Mouse (Mus musculus): ENCODE measurements at regions not wholly inside any gene's neighbourhood (a gene's known extent, or its start where the extent isn't known, plus 50 kb on each side); places are given as distances from the start of the nearest gene placed in this dataset.

GRCm38 (mm10) chr14:74217914-74218446, 422.7 kb upstream of the Htr2a start:
- Histone ChIP-seq H3K9me3 (replicated peaks) (no peaks in the 10 kb centered on the region), H3K4me1 (replicated peaks) (no peaks in the 10 kb centered on the region), H3K9ac (no peak overlapping the region), H3K27ac (no peak overlapping the region), H3K27me3 (no peaks in the 10 kb centered on the region), H3K4me2 (no peak overlapping the region), H3K36me3 (no peaks in the 10 kb centered on the region), H3K4me3 (no peak overlapping the region)
- no peak for ATAC-seq (replicated peaks; ENCODE audit: insufficient number of reproducible peaks, insufficient read depth, low FRiP score, low read depth)
- 68% methylated on average over 2 of the region's 2 CpGs for WGBS

GRCm38 (mm10) chr14:74219761-74220160, 420.9 kb upstream of the Htr2a start:
- no peak overlapping the region for H3K27ac ChIP-seq
- WGBS, result 81% methylated on average over 3 of the region's 3 CpGs
- no peak for ATAC-seq (replicated peaks; ENCODE audit: insufficient number of reproducible peaks, insufficient read depth, low FRiP score, low read depth)
- no peak overlapping the region for H3K9ac ChIP-seq
- H3K4me3 ChIP-seq, result no peak overlapping the region
- no peaks in the 10 kb centered on the region for H3K4me1 ChIP-seq (replicated peaks)
- no peaks in the 10 kb centered on the region for H3K9me3 ChIP-seq (replicated peaks)
- H3K4me2 ChIP-seq, result no peak overlapping the region
- H3K36me3 ChIP-seq, result no peaks in the 10 kb centered on the region
- H3K27me3 ChIP-seq, result no peaks in the 10 kb centered on the region

- Histone ChIP-seq H3K9me3 (replicated peaks) (no peaks in the 10 kb centered on the region), H3K4me2 (no peak overlapping the region), H3K27ac (no peak overlapping the region), H3K27me3 (no peaks in the 10 kb centered on the region), H3K4me1 (replicated peaks) (no peaks in the 10 kb centered on the region), H3K9ac (no peak overlapping the region), H3K4me3 (no peak overlapping the region), H3K36me3 (no peaks in the 10 kb centered on the region)
- 64% methylated on average over 1 of the region's 1 CpGs for WGBS
- no peak for ATAC-seq (replicated peaks; ENCODE audit: insufficient number of reproducible peaks, insufficient read depth, low FRiP score, low read depth)
Measured at GRCm38 (mm10) chr14:74222093-74222492, 418.5 kb upstream of the Htr2a start.

GRCm38 (mm10) chr14:74229560-74230187, 411.0 kb upstream of the Htr2a start:
- Histone ChIP-seq H3K27me3 (no peaks in the 10 kb centered on the region), H3K9ac (no peak overlapping the region), H3K27ac (no peak overlapping the region), H3K9me3 (replicated peaks) (no peaks in the 10 kb centered on the region), H3K4me2 (no peak overlapping the region), H3K36me3 (no peaks in the 10 kb centered on the region), H3K4me3 (no peak overlapping the region), H3K4me1 (replicated peaks) (no peaks in the 10 kb centered on the region)
- WGBS, result 64% methylated on average over 5 of the region's 5 CpGs
- no peak for ATAC-seq (replicated peaks; ENCODE audit: insufficient number of reproducible peaks, insufficient read depth, low FRiP score, low read depth)

- H3K27me3 ChIP-seq, result no peaks in the 10 kb centered on the region
- WGBS, result 47% methylated on average over 2 of the region's 2 CpGs
- H3K4me3 ChIP-seq, result no peak overlapping the region
- H3K4me1 ChIP-seq (replicated peaks), result no peaks in the 10 kb centered on the region
- no peak for ATAC-seq (replicated peaks; ENCODE audit: insufficient number of reproducible peaks, insufficient read depth, low FRiP score, low read depth)
- no peak overlapping the region for H3K27ac ChIP-seq
- no peak overlapping the region for H3K9ac ChIP-seq
- no peaks in the 10 kb centered on the region for H3K9me3 ChIP-seq (replicated peaks)
- no peak overlapping the region for H3K4me2 ChIP-seq
- no peaks in the 10 kb centered on the region for H3K36me3 ChIP-seq
Measured at GRCm38 (mm10) chr14:74240212-74240611, 400.4 kb upstream of the Htr2a start.

GRCm38 (mm10) chr14:74249263-74249878, 391.3 kb upstream of the Htr2a start:
- Histone ChIP-seq H3K9ac (no peak overlapping the region), H3K27me3 (no peaks in the 10 kb centered on the region), H3K9me3 (replicated peaks) (no peaks in the 10 kb centered on the region), H3K27ac (no peak overlapping the region), H3K36me3 (no peaks in the 10 kb centered on the region), H3K4me3 (no peak overlapping the region), H3K4me2 (no peak overlapping the region), H3K4me1 (replicated peaks) (no peaks in the 10 kb centered on the region)
- 81% methylated on average over 5 of the region's 5 CpGs for WGBS
- ATAC-seq (replicated peaks; ENCODE audit: insufficient number of reproducible peaks, insufficient read depth, low FRiP score, low read depth), result no peak

- no peak for ATAC-seq (replicated peaks; ENCODE audit: insufficient number of reproducible peaks, insufficient read depth, low FRiP score, low read depth)
- H3K27ac ChIP-seq, result no peak overlapping the region
- no peaks in the 10 kb centered on the region for H3K4me1 ChIP-seq (replicated peaks)
- no peak overlapping the region for H3K9ac ChIP-seq
- H3K27me3 ChIP-seq, result no peaks in the 10 kb centered on the region
- no peaks in the 10 kb centered on the region for H3K36me3 ChIP-seq
- H3K4me3 ChIP-seq, result no peak overlapping the region
- H3K9me3 ChIP-seq (replicated peaks), result no peaks in the 10 kb centered on the region
- 42% methylated on average over 2 of the region's 2 CpGs for WGBS
- no peak overlapping the region for H3K4me2 ChIP-seq
Measured at GRCm38 (mm10) chr14:74250021-74250420, 390.6 kb upstream of the Htr2a start.

- H3K4me2 ChIP-seq, result no peak overlapping the region
- no peak overlapping the region for H3K4me3 ChIP-seq
- H3K9ac ChIP-seq, result no peak overlapping the region
- H3K36me3 ChIP-seq, result no peaks in the 10 kb centered on the region
- H3K9me3 ChIP-seq (replicated peaks), result no peaks in the 10 kb centered on the region
- ATAC-seq (replicated peaks; ENCODE audit: insufficient number of reproducible peaks, insufficient read depth, low FRiP score, low read depth), result no peak
- H3K27me3 ChIP-seq, result no peaks in the 10 kb centered on the region
- H3K27ac ChIP-seq, result no peak overlapping the region
- H3K4me1 ChIP-seq (replicated peaks), result no peaks in the 10 kb centered on the region
- 55% methylated on average over 10 of the region's 10 CpGs for WGBS
Measured at GRCm38 (mm10) chr14:74252189-74253145, 388.2 kb upstream of the Htr2a start.

- Histone ChIP-seq H3K4me1 (replicated peaks) (no peaks in the 10 kb centered on the region), H3K9ac (no peak overlapping the region), H3K27me3 (no peaks in the 10 kb centered on the region), H3K4me3 (no peak overlapping the region), H3K4me2 (no peak overlapping the region), H3K27ac (no peak overlapping the region), H3K9me3 (replicated peaks) (no peaks in the 10 kb centered on the region), H3K36me3 (no peaks in the 10 kb centered on the region)
- ATAC-seq (replicated peaks; ENCODE audit: insufficient number of reproducible peaks, insufficient read depth, low FRiP score, low read depth), result no peak
Measured at GRCm38 (mm10) chr14:74255000-74255399, 385.6 kb upstream of the Htr2a start.

- Histone ChIP-seq H3K27ac (no peak overlapping the region), H3K4me2 (no peak overlapping the region), H3K4me1 (replicated peaks) (no peaks in the 10 kb centered on the region), H3K9ac (no peak overlapping the region), H3K9me3 (replicated peaks) (no peaks in the 10 kb centered on the region), H3K27me3 (no peaks in the 10 kb centered on the region), H3K4me3 (no peak overlapping the region), H3K36me3 (no peaks in the 10 kb centered on the region)
- no peak for ATAC-seq (replicated peaks; ENCODE audit: insufficient number of reproducible peaks, insufficient read depth, low FRiP score, low read depth)
Measured at GRCm38 (mm10) chr14:74259437-74259836, 381.2 kb upstream of the Htr2a start.

GRCm38 (mm10) chr14:74267086-74267485, 373.6 kb upstream of the Htr2a start:
- Histone ChIP-seq H3K4me2 (no peak overlapping the region), H3K4me1 (replicated peaks) (no peaks in the 10 kb centered on the region), H3K36me3 (no peaks in the 10 kb centered on the region), H3K9ac (no peak overlapping the region), H3K27me3 (no peaks in the 10 kb centered on the region), H3K9me3 (replicated peaks) (no peaks in the 10 kb centered on the region), H3K4me3 (no peak overlapping the region), H3K27ac (no peak overlapping the region)
- WGBS, result 66% methylated on average over 1 of the region's 1 CpGs
- ATAC-seq (replicated peaks; ENCODE audit: insufficient number of reproducible peaks, insufficient read depth, low FRiP score, low read depth), result no peak

Measured in heart, embryonic 15.5 days (tissue).